Mouse (Mus musculus): ENCODE measurements around the gene Ica1. TPM values are rescaled to one million over a fixed set of nuclear protein-coding genes. Genes with fewer than 3 reads are reported as not detected.

Gene Ica1
- polyA plus RNA-seq, 1 experiment from 2014 or later, result 18.5 TPM

DNA sequence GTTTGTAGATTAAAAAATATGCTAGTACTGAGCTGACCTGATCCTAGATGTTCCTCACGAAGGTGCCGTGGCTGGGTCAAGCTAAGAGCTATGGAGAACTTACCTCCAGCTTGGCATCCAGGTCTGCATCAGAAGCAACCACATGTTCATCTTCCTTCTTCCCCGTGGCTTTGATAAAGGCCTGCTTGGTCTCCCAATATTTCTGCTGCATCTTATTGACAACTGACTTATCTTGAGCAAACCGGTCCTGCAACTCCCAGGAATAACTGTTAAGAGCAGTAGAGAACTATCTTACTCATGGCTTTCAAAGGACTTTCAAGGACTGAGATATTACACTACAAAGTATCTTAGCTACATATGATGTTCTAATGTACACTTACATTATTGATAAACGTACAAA, 23.8 kb downstream of the Ica1 start:
- H3K4me2 ChIP-seq (ENCODE audit: low read depth), result no peak overlapping the region
- H3K4me1 ChIP-seq (ENCODE audit: control insufficient read depth, insufficient read depth, low read length), result no peaks in the 10 kb centered on the region
- 94% methylated on average over 5 of the region's 5 CpGs for WGBS
- no peak overlapping the region for H3K9ac ChIP-seq (ENCODE audit: low read length)
- H3K27ac ChIP-seq (ENCODE audit: low read depth, low read length), result no peak overlapping the region
- DNase-seq (ENCODE audit: low spot score) (no peak), ATAC-seq (ENCODE audit: insufficient read depth, low FRiP score, low TSS enrichment) (no peak)
- no peaks in the 10 kb centered on the region for H3K9me3 ChIP-seq (ENCODE audit: control insufficient read depth, low read length)
- no peak overlapping the region for H3K4me3 ChIP-seq (ENCODE audit: low read depth, low read length)
- H3K36me3 ChIP-seq (ENCODE audit: control insufficient read depth, insufficient read depth, low read length), result no peaks in the 10 kb centered on the region
- H3K27me3 ChIP-seq (ENCODE audit: control insufficient read depth, insufficient read depth, low read length), result no peaks in the 10 kb centered on the region

DNA sequence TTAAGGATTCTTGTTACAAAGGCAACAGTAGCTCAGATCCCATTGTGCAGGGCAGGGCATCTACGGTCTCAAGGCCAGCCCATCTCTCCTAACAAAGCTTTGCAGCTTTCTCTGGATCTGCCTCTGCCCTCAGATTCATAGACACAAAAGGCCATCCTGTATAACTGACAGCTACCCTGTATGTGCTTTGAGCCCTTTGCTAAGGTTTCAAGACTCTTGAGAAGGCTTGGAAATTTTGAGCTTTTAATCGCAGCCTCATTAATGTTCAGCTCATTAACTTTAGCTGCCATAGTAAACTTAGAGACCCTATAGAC, 24.6 kb downstream of the Ica1 start:
- Histone ChIP-seq H3K36me3 (ENCODE audit: control insufficient read depth, insufficient read depth, low read length) (no peaks in the 10 kb centered on the region), H3K4me1 (ENCODE audit: control insufficient read depth, insufficient read depth, low read length) (no peaks in the 10 kb centered on the region), H3K27ac (ENCODE audit: low read depth, low read length) (no peak overlapping the region), H3K9ac (ENCODE audit: low read length) (no peak overlapping the region), H3K4me3 (ENCODE audit: low read depth, low read length) (no peak overlapping the region), H3K4me2 (ENCODE audit: low read depth) (no peak overlapping the region), H3K27me3 (ENCODE audit: control insufficient read depth, insufficient read depth, low read length) (no peaks in the 10 kb centered on the region), H3K9me3 (ENCODE audit: control insufficient read depth, low read length) (no peaks in the 10 kb centered on the region)
- ATAC-seq (ENCODE audit: insufficient read depth, low FRiP score, low TSS enrichment) (no peak), DNase-seq (ENCODE audit: low spot score) (no peak)
- 74% methylated on average over 2 of the region's 2 CpGs for WGBS

DNA sequence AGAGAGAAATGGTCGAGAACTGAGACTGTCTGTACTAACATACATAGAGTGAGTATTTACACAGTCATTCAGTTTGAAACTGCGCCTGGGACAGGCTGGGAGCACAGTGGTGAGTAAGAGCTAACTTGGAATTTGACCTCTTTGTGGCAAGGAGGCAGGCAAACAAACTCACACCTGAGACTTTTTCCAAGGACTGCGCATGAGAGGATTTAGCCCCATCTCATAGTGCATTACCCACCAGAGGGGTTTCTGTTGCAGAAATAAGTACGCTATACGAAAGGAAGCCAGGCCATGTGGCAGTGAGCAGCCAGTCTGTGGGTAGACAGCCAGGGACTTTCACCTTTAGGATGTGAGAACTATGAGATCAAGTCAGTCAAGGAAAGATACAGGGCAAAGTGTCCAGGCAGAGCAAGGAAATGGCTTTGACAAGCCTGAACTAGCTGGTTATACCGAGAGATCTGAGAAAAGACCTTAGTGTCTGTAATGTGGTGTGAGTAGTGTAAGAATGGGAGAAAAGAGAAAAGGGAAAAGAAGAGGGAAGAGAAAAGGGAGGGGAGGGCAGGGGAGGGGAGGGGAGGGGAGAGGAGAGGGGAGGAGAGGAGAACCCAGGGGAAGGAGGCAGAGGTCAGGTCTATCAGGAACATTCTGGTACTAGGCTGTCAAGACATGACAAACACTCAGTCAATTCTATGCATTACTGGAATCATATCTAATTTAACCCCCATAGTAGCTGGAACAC, 25.1 kb downstream of the Ica1 start:
- H3K4me3 ChIP-seq (ENCODE audit: low read depth, low read length), result no peak overlapping the region
- no peaks in the 10 kb centered on the region for H3K36me3 ChIP-seq (ENCODE audit: control insufficient read depth, insufficient read depth, low read length)
- H3K4me1 ChIP-seq (ENCODE audit: control insufficient read depth, insufficient read depth, low read length), result no peaks in the 10 kb centered on the region
- no peak overlapping the region for H3K27ac ChIP-seq (ENCODE audit: low read depth, low read length)
- H3K9me3 ChIP-seq (ENCODE audit: control insufficient read depth, low read length), result no peaks in the 10 kb centered on the region
- no peaks in the 10 kb centered on the region for H3K27me3 ChIP-seq (ENCODE audit: control insufficient read depth, insufficient read depth, low read length)
- no peak overlapping the region for H3K4me2 ChIP-seq (ENCODE audit: low read depth)
- no peak for ATAC-seq (ENCODE audit: insufficient read depth, low FRiP score, low TSS enrichment)
- 83% methylated on average over 6 of the region's 6 CpGs for WGBS
- DNase-seq (ENCODE audit: low spot score), result no peak
- H3K9ac ChIP-seq (ENCODE audit: low read length), result no peak overlapping the region

DNA sequence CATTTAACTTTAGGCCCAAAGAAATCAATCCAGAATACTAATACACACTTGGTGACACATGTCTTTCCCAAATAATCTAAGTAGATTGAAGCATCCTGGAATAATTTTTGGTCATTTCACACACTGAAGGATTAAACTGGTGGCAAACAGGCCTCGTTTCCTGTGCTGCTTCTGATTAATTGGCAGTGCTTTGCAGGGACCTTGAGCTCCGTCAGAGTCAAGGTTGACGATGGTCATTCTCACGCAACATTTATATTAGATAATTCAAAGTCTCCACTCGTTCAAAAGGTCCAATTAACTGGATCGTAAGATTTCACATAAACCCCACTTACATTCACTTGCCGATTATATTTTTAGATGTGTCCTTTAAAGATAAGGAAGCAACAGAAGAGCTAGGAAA, 33.4 kb downstream of the Ica1 start:
- H3K4me2 ChIP-seq (ENCODE audit: low read depth), result no peak overlapping the region
- WGBS, result 90% methylated on average over 7 of the region's 7 CpGs

DNA sequence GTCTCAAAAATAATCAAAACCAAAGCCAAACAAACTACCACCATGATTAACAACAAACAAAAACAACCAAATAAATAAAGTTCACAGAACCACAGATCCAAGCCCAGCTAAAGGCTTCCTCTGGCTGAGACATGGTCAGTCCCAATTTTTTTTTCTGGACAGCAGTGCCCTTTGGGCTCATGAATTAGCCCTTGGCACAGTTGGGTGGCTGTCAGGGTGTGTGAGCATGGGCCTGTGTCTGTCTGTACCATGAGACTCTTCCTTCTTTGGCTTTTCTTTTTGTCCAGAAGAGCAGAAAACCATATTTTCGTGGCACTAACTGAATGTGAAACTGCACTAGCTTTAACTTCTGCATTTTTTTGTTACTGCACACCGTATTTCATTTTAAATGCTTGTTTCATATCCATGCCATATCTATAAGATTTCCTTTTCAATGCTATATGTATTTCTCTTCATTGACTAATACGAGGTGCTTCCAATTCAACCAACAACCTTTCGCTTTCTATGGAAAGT, 34.0 kb downstream of the Ica1 start:
- WGBS, result 93% methylated on average over 4 of the region's 4 CpGs
- no peak overlapping the region for H3K4me2 ChIP-seq (ENCODE audit: low read depth)
- no peaks in the 10 kb centered on the region for H3K27me3 ChIP-seq (ENCODE audit: control insufficient read depth, insufficient read depth, low read length)
- H3K4me3 ChIP-seq (ENCODE audit: low read depth, low read length), result no peak overlapping the region
- no peak overlapping the region for H3K27ac ChIP-seq (ENCODE audit: low read depth, low read length)
- DNase-seq (ENCODE audit: low spot score), result no peak
- no peaks in the 10 kb centered on the region for H3K9me3 ChIP-seq (ENCODE audit: control insufficient read depth, low read length)
- no peak overlapping the region for H3K9ac ChIP-seq (ENCODE audit: low read length)
- H3K36me3 ChIP-seq (ENCODE audit: control insufficient read depth, insufficient read depth, low read length), result no peaks in the 10 kb centered on the region
- no peaks in the 10 kb centered on the region for H3K4me1 ChIP-seq (ENCODE audit: control insufficient read depth, insufficient read depth, low read length)
- ATAC-seq (ENCODE audit: insufficient read depth, low FRiP score, low TSS enrichment), result no peak

More for the DNA sequence above, 33.4 kb downstream of the Ica1 start:
- ATAC-seq (ENCODE audit: insufficient read depth, low FRiP score, low TSS enrichment), result no peak
- Histone ChIP-seq H3K27me3 (ENCODE audit: control insufficient read depth, insufficient read depth, low read length) (no peaks in the 10 kb centered on the region), H3K27ac (ENCODE audit: low read depth, low read length) (no peak overlapping the region), H3K4me1 (ENCODE audit: control insufficient read depth, insufficient read depth, low read length) (no peaks in the 10 kb centered on the region), H3K9ac (ENCODE audit: low read length) (no peak overlapping the region), H3K9me3 (ENCODE audit: control insufficient read depth, low read length) (no peaks in the 10 kb centered on the region), H3K36me3 (ENCODE audit: control insufficient read depth, insufficient read depth, low read length) (no peaks in the 10 kb centered on the region), H3K4me3 (ENCODE audit: low read depth, low read length) (no peak overlapping the region)
- no peak for DNase-seq (ENCODE audit: low spot score)

DNA sequence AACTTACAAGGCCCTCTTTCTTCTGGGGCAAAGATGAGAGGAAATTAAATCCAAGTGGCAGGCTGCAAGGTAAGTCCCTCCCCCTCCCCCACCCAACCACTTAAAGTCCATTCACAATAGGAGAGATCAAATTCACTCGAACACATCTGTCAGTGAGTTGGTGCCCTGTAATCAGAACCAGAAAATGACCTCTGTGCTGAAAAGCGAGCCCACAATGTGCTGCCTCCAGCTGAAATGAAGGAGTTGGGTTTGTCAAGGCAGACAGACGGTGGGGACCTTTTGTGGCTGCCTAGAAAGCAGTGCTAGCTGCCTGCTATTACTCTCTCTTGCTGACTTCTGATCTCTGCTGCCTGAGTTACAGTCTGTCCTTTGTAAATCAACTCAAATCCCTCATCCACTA, 35.8 kb downstream of the Ica1 start:
- DNase-seq (ENCODE audit: low spot score), result no peak
- H3K4me2 ChIP-seq (ENCODE audit: low read depth), result no peak overlapping the region
- WGBS, result 19% methylated on average over 3 of the region's 3 CpGs

DNA sequence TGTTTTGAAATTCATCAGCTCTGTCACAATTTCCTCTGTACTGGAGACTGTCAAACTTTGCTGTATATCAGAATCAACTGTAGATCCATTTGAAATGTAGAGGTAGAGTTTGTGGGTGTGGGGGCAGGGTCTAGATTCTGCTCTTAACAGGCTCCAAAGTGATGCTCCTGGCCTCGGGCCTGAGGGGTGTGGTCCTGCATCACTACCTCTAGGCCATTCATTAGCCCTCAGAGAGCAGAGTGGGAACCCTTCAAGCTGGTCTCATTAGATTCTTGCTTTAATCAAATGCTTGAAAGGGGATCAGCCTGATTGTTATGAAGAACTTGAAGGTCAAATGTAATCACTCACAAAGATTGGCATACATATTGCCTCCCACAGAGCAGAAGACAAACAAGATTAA, 36.6 kb downstream of the Ica1 start:
- H3K4me2 ChIP-seq (ENCODE audit: low read depth), result no peak overlapping the region
- no peak for ATAC-seq (ENCODE audit: insufficient read depth, low FRiP score, low TSS enrichment)
- no peak overlapping the region for H3K27ac ChIP-seq (ENCODE audit: low read depth, low read length)
- WGBS, result 52% methylated on average over 1 of the region's 1 CpGs
- no peak overlapping the region for H3K4me3 ChIP-seq (ENCODE audit: low read depth, low read length)
- H3K36me3 ChIP-seq (ENCODE audit: control insufficient read depth, insufficient read depth, low read length), result no peaks in the 10 kb centered on the region
- H3K4me1 ChIP-seq (ENCODE audit: control insufficient read depth, insufficient read depth, low read length), result no peaks in the 10 kb centered on the region
- H3K9ac ChIP-seq (ENCODE audit: low read length), result no peak overlapping the region
- H3K9me3 ChIP-seq (ENCODE audit: control insufficient read depth, low read length), result no peaks in the 10 kb centered on the region
- H3K27me3 ChIP-seq (ENCODE audit: control insufficient read depth, insufficient read depth, low read length), result no peaks in the 10 kb centered on the region
- DNase-seq (ENCODE audit: low spot score), result no peak

More for the DNA sequence above, 35.8 kb downstream of the Ica1 start:
- no peak for ATAC-seq (ENCODE audit: insufficient read depth, low FRiP score, low TSS enrichment)
- Histone ChIP-seq H3K27ac (ENCODE audit: low read depth, low read length) (no peak overlapping the region), H3K9me3 (ENCODE audit: control insufficient read depth, low read length) (no peaks in the 10 kb centered on the region), H3K4me1 (ENCODE audit: control insufficient read depth, insufficient read depth, low read length) (no peaks in the 10 kb centered on the region), H3K4me3 (ENCODE audit: low read depth, low read length) (no peak overlapping the region), H3K36me3 (ENCODE audit: control insufficient read depth, insufficient read depth, low read length) (no peaks in the 10 kb centered on the region), H3K27me3 (ENCODE audit: control insufficient read depth, insufficient read depth, low read length) (no peaks in the 10 kb centered on the region), H3K9ac (ENCODE audit: low read length) (no peak overlapping the region)

DNA sequence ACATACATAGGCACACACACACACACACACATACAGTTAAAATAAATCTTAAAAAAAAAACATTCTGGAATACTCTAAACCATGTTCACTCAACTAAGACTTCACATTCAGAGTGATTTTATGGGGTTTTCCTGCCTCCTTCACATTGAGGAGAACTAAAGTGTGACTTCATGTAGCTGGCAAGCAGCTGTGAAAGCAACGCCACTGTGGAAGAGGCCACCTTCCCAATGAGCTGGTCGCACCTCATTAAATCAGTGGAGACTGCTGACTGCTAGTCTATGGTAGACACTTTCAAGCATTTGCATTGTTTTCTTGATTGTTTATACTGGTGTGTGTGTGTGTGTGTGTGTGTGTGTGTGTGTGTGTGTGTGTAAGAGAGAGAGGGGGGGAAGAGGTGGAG, 38.2 kb downstream of the Ica1 start:
- no peak for DNase-seq (ENCODE audit: low spot score)
- no peak overlapping the region for H3K27ac ChIP-seq (ENCODE audit: low read depth, low read length)
- 41% methylated on average over 2 of the region's 2 CpGs for WGBS

DNA sequence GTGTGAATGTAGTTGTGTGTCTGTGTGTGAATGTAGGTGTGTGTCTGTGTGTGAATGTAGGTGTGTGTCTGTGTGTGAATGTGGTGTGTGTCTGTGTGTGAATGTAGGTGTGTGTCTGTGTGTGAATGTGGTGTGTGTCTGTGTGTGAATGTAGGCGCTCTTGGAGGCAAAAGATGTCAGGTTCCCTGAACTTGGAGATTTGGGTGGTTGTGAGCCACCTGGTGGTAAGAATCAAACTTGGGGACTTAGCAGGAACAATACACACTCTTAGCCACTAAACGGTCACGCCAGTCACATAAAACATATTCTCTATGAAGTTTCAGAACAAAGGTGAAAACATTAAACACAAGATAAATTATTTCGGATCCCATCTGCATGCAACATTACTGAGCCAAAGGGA, 39.9 kb downstream of the Ica1 start:
- H3K36me3 ChIP-seq (ENCODE audit: control insufficient read depth, insufficient read depth, low read length), result no peaks in the 10 kb centered on the region
- H3K9me3 ChIP-seq (ENCODE audit: control insufficient read depth, low read length), result no peaks in the 10 kb centered on the region
- H3K4me2 ChIP-seq (ENCODE audit: low read depth), result no peak overlapping the region
- H3K4me1 ChIP-seq (ENCODE audit: control insufficient read depth, insufficient read depth, low read length), result no peaks in the 10 kb centered on the region
- ATAC-seq (ENCODE audit: insufficient read depth, low FRiP score, low TSS enrichment), result no peak
- no peak overlapping the region for H3K4me3 ChIP-seq (ENCODE audit: low read depth, low read length)
- WGBS, result 70% methylated on average over 4 of the region's 4 CpGs
- no peak overlapping the region for H3K27ac ChIP-seq (ENCODE audit: low read depth, low read length)
- no peaks in the 10 kb centered on the region for H3K27me3 ChIP-seq (ENCODE audit: control insufficient read depth, insufficient read depth, low read length)
- H3K9ac ChIP-seq (ENCODE audit: low read length), result no peak overlapping the region
- no peak for DNase-seq (ENCODE audit: low spot score)

More for the DNA sequence above, 38.2 kb downstream of the Ica1 start:
- Histone ChIP-seq H3K27me3 (ENCODE audit: control insufficient read depth, insufficient read depth, low read length) (no peaks in the 10 kb centered on the region), H3K4me3 (ENCODE audit: low read depth, low read length) (no peak overlapping the region), H3K36me3 (ENCODE audit: control insufficient read depth, insufficient read depth, low read length) (no peaks in the 10 kb centered on the region), H3K4me2 (ENCODE audit: low read depth) (no peak overlapping the region), H3K9ac (ENCODE audit: low read length) (no peak overlapping the region), H3K9me3 (ENCODE audit: control insufficient read depth, low read length) (no peaks in the 10 kb centered on the region), H3K4me1 (ENCODE audit: control insufficient read depth, insufficient read depth, low read length) (no peaks in the 10 kb centered on the region)
- ATAC-seq (ENCODE audit: insufficient read depth, low FRiP score, low TSS enrichment), result no peak
